Mouse (Mus musculus): ENCODE results near the gene Cideb. TPM values are rescaled to one million over a fixed set of nuclear protein-coding genes. Genes with fewer than 3 reads are reported as not detected.

The Cideb gene
- under 1 TPM; 0.56 to 0.83 TPM for total RNA-seq (2021)

DNA sequence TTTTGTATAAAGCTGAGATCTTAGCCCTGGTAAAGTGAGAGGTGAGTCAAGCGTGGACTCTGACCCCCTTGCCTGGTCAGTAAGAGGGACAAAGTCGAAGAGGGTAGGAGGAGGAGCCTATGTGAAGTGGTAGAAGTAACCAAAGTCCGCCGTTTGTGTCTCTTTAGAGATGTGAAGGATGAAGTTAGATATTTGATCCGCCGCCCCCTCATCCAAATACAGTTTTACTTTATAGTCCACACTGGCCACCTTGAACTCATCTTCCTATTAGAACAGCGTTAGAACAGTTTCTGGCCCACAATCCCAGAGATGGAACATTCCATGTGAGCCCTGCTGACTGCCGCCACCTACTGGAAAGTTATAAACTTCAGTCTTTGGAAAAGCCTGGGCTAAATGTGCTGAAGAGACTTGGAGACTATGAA, at the start of gene Cideb:
Gene Cideb (minus strand): TSS at position 96 of the 422 bp plus-strand sequence.
- intact Hi-C loops (cut with DNase I): loop anchor here (5.0 to 10.0 kb wide), 2 partner anchors 131 to 264 kb away; partner anchors contain the start of gene Carmil3

DNA sequence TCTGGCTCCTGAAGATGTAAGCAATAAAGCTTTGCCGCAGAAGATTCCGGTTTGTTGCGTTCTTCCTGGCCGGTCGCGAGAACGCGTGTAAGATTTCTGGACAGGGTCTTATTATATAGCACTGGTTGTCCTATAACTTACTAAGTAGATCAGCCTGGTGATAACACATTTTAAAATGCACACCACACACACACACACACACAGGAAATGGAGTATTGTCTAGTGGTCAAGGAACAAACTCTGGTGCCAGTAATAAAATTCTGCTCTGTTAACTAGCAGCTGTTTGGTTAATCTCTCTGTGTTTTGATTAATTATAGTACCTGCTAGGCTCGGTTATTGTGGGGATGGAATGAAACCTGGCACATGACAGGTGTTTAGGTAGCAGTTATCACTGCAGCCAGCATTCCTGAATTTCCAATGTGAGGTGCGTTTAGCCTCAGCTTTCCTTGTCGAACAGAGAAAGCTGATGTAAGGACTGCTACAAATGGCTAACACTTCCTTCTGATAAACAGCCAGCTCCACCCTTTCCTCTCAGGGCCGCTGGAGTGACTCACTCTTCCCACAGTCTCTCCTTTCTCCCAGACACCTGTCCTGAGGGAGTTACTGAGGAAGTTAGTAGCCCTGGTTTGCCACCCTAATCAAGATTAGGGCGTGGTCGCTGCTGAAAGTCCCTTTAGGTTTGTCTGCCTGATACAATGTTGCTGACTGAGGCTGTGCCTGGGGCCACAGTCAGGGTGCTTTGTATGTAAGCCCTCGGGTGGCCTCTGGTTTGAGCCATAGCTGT, 37.3 kb upstream of the Cideb start:
- DNase-seq (ENCODE audit: low spot score): peak; percentile 45
- intact Hi-C loops (cut with DNase I): no loop called here

More for the DNA sequence above, at the start of gene Cideb:
- DNase-seq (ENCODE audit: low spot score): no peak

DNA sequence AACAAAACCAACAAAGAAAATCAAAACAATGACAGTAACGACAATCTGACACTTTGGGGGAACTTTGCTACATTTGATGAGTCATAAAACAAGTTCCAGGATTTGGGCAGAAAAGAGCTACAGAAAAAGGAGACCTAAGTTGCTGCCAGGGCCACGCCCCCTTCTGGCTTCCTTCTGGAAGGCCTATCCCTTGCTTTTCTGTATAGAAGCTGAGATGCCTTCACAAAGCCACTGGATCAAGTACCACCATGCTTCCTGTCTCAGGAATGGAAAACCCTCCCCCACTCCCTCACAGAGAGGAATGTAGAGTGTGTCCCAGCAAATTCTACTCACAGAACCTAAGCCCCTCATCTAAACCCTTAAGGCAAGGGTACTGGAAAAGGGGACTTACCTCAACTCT, 35.7 kb upstream of the Cideb start:
- intact Hi-C loops (cut with DNase I): no loop called here
- no peak for DNase-seq (ENCODE audit: low spot score)

DNA sequence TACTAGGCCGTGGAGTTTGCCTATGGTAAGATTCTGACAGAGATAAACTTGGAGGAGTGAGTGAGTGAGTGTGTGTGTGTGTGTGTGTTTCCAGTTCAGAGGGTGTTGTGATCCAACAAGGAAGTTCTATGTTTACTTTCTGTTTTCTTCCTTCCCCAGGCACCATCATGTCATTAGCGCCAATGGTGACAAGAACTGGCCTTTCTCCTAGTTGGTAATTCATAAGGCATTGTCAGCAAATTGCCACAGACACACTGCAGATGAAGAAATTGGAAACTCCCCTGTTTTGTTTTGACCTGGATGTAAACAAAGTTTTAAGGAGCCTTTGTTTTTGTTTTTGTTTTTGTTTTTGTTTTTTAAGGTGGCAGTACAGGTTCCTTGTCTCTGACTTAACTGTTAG, 35.2 kb upstream of the Cideb start:
- intact Hi-C loops (cut with DNase I): no loop called here
- DNase-seq (ENCODE audit: low spot score): no peak

DNA sequence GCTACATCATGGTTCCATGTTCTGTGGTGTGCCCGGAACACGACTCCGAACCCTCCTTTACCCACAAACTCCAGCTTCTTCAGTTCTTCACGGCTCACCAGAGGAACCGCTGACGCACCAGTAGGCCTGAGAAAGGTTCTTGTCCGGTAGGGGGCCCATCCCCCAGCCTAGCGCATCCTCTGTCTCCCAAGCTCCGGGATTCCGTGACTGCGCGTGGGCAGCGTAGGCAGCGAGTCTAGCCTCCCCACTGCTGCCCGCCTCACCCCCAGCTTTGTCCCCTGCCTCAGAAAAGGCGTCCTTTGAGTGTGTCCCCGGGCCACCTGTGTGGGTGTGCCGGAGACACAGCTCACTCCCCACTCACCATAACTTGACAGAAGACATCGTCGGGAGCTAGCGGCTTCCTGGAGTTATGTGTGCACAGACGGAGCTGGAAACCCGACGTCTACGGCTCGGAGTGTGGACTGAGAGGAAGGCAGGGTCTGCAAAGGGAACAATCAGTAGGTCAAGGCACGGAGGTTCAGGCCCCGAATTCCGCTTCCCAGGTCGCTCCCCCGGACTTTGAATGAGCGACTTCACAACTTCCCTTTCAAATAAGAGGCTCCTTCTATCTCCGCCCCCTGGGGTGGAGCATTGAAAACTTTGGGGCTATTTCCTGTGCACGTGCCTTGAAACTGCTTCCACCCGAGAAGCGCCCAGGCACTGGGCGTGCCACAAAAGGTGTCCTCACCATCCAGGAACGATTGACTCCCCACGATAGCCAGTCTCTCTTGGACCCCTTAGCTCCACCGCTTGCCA, 30.2 kb upstream of the Cideb start, which contains the start of gene Ripk3:
Gene Ripk3 (minus strand): TSS at position 610 of the 795 bp plus-strand sequence.
- intact Hi-C loops (cut with DNase I): no loop called here
- DNase-seq (ENCODE audit: low spot score): no peak

DNA sequence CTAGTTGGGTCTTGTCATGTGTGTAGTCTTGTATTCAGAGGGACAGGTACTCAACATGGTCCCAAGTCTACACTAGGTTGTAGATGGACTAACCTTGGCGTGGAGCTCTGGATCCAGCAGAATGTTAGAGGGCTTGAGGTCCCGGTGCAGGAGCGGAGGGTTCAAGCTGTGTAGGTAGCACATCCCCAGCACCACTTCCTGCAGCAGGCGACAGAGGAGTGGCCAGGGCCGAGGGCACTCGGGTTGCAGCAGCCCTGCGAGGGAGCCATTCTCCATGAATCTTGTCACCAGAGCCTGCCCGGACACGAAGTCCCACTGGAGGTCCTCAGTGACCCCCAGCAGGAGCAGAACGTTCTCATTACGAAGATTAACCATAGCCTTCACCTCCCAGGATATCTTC, 29.5 kb upstream of the Cideb start:
- intact Hi-C loops (cut with DNase I): no loop called here
- no peak for DNase-seq (ENCODE audit: low spot score)

DNA sequence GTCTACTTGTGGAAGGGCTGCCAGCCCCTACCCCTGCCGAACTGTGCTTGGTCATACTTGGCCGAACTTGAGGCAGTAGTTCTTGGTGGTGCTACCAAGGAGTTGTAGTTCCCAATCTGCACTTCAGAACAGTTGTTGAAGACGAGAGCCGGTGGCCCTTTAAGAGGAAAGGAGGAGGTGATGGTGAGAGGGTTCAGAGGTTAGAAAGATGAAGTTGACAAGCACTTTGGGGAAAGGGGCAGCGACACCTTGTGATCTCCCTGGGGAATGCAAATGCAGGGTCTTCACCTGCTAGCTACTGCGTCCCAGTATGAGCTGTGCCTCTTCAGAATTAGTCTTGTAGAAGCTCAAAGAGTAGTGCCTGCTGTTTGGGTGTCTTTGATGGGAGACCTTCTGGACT, 26.9 kb upstream of the Cideb start:
- no peak for DNase-seq (ENCODE audit: low spot score)
- intact Hi-C loops (cut with DNase I): no loop called here

DNA sequence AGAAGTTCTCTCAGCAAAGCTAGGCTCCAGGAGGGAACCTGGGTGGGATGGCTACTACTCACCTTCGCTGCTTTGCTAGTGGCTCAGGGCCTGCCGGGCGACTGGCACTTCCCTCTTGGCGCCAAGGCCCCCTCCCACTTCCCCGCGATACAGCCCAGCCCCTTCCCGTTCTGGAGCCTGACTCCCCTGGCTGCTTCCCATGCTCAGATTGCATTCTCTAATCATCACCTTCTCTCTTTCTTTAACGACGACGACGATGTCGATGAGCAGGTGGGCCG, 25.6 kb upstream of the Cideb start, which contains the start of gene Adcy4:
Gene Adcy4 (minus strand): TSS at position 138 of the 278 bp plus-strand sequence.
- intact Hi-C loops (cut with DNase I): loop anchor here (1.0 kb wide), 1 partner anchor 40 kb away; no protein-coding TSS in a partner anchor
- no peak for DNase-seq (ENCODE audit: low spot score)

DNA sequence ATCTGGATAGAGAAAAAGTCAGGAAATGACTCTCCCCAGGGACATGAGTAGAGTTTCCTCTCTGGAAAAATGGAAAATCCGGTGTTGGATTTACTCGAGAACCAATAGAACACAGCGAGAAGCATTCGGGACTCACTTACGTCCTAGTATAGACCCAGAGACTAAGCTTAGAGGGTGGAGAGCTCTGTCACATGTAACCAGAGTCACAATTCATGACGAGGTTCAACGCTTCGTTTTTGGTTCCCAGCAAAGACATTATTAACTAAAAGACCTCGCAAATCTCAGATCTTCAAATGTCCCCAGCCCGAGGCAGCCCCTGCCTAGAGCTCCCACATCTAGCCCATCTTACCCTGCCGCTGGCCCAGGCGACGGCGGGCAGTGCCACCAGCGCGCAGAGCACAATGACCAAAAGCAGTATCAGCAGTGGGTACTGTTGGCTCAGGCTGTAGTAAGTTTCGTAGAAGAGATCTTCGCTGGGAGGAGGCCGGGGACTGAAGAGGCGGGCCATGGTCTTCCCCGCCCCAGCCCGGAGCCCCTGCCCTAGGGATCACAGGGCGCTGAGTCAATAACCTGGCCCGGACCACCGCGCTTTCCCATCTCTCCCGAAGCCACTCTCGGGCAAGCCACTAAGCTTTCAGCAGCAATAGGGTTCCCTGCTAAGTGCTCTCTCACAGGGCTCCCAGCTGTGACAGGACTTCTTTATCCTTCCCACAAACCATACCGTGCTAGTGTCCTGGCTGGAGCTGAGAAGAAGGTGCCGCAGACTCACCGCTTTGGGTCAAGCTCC, 25.1 kb upstream of the Cideb start:
- intact Hi-C loops (cut with DNase I): loop anchor here (1.0 kb wide), 1 partner anchor 41 kb away; no protein-coding TSS in a partner anchor
- DNase-seq (ENCODE audit: low spot score): no peak

DNA sequence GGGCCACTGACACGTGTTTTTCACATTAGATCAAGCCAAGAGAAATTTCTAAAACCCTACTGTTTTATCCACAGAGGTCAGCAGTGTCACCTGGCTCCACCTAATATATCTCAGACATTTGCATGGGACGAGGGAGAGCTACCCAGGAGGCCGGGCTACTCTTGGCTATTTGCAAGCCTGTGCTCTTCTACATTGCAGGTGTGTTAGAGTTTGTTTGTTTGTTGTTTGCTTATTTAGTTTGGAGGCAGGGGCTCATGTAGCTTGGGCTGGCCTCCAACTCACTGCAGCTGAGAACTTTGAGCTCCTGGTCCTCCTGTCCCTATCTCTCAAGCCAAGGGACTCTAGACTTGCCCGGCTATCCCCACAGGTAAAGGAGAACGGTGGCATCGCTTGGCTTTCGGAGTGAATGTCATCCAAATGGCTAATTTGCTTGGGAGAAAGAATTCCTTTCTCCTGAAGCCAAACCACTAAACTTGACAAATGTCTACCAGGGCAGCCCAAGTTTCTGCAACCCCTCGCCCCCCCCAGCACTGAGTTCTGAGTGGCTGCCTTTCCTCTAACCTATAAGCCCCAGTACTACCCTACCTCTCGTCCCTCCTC, 24.2 kb upstream of the Cideb start:
- no peak for DNase-seq (ENCODE audit: low spot score)
- intact Hi-C loops (cut with DNase I): no loop called here

DNA sequence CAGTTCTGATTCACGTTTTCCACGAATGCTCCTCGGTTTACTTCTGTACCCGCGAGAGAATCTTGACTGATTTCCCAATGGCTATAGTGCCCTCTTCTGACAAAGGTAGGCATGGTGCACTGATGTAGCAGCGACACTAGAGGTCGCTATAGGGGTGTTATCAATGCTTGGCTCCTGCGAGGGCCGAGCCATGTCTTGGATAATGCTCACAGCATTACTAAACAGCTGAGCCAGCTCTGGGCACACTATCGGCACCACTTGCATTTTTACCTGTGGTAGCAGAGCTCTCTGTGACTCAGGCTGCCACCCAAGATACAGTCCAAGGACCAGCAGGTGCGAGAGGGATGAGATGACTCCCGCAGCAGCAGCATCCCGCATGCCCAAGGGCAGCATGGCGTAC, 23.1 kb upstream of the Cideb start:
- intact Hi-C loops (cut with DNase I): loop anchor here (2.0 kb wide), 1 partner anchor 81 kb away; no protein-coding TSS in a partner anchor
- DNase-seq (ENCODE audit: low spot score): no peak

DNA sequence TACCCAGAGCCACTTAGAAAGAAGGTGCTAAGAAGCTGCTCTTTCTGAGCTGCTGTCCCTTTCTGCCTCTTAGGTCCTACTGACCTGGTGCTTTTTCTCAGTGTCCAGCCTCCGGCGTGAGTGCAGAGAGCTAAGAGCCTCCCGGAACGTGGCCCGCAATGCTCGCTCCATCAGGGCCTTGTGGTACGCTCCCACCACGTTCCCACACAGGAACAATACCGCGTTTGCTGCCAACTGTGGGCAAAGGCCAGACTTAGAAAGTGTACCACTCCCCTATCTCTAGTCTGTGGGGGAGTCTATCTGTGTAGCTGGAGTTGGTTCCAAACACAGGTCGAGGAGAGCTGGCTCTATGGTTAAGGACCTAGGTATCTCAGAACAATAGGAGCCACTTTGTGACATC, 22.5 kb upstream of the Cideb start:
- intact Hi-C loops (cut with DNase I): loop anchor here (2.0 kb wide), 1 partner anchor 82 kb away; no protein-coding TSS in a partner anchor
- DNase-seq (ENCODE audit: low spot score): no peak

DNA sequence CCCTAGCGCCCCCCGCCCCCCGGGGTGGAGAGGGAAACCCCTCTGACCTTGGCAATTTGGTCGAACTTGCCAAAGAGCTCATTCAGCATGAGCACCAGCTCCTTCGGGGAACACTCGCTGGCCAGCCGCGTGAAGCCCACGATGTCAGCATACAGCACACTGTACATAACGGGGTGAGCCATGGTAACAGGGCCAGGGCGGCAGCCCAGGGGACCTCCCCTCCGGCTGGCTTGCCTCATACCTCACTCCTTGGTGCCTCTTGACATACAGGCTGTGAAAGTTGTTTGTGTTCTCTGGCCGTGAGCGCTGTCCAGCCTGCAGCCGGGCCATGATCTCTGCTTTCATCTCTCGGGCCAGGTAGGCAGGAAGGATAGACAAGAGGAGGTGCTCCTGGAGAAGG, 21.4 kb upstream of the Cideb start:
- no peak for DNase-seq (ENCODE audit: low spot score)
- intact Hi-C loops (cut with DNase I): loop anchor here (2.0 to 5.0 kb wide), 2 partner anchors 83 to 138 kb away; no protein-coding TSS in a partner anchor

DNA sequence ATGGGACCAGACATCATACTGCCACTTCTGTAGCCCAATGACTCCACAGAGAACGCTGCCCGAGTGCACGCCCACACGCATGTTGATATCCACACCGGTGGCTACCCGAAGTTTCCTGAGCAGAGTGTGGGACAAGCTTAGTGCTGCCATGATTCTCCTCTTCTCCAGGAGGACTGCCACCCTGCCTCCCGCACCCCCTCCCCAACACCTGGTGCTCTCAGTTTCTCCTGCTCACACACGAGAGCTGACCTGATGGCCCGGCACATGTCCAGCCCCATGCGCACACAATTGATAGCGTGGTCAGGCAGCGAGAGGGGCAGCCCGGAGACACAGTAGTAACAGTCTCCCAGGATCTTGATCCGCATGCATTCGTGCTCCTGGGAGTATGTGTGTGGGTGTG, 20.4 kb upstream of the Cideb start:
- intact Hi-C loops (cut with DNase I): loop anchor here (5.0 kb wide), 1 partner anchor 139 kb away; no protein-coding TSS in a partner anchor
- peak; percentile 0 for DNase-seq (ENCODE audit: low spot score)

DNA sequence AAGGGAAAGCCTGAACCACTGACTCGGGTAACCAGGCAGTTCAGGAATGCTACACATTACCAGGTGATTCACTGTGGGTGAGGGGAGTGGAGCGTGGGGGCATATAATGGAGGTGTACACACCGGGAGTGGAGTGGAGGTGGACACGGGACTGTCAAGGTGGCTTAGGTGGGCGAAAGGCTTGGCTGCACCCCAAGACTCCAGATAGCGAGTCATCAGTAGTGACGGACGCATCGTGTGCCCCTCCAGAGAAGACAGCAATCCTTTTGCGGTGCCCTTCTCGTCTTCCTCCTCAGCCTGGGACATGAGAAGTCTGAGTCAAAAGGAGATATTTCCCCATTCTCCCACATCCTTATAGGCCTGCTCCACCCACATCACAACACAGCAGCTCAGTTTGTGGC, 19.5 kb upstream of the Cideb start:
- DNase-seq (ENCODE audit: low spot score): no peak
- intact Hi-C loops (cut with DNase I): loop anchor here (5.0 kb wide), 1 partner anchor 139 kb away; no protein-coding TSS in a partner anchor

DNA sequence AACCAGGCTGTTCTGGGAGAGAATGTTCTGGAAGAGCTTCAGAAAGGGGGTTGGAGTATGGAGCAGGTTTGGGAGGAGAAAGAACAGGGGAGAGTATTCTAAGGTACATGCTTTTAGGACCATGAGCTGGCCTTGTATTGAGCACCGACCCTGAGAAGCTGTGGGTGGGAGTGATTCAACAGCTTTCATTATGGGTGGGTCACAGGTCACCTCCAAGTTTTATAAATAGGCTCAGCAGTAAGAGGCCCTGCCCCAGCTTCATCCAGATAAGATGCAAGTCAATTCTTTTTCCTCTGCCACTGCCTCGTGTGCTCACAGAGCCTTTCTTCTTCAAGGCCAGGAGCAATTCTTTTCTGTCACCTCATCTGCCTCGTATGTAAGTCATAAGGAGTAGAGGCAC, 18.9 kb upstream of the Cideb start:
- peak; percentile 0 for DNase-seq (ENCODE audit: low spot score)

DNA sequence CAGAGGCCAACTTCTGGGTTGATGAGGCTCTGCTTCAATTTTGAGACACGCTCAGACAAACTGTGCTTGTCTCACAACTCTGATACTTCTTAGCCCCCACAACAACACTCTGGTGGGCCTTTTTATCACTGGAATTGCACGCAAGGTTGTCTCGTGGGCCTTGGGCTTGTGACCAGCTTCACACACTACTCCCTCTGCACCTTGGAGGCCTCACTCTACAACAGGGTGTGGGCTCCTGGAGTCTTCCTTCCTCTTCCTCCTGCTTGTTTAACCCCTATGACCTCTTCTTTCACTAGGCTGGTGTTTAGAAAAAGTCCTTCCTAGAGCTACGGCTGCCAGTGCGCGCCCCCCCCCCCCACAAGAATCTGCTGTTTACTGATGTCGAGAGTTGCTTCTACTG, 18.5 kb upstream of the Cideb start:
- intact Hi-C loops (cut with DNase I): loop anchor here (5.0 kb wide), 1 partner anchor 141 kb away; no protein-coding TSS in a partner anchor
- no peak for DNase-seq (ENCODE audit: low spot score)

More for the DNA sequence above, 18.9 kb upstream of the Cideb start:
- intact Hi-C loops (cut with DNase I): loop anchor here (5.0 kb wide), 1 partner anchor 140 kb away; no protein-coding TSS in a partner anchor

DNA sequence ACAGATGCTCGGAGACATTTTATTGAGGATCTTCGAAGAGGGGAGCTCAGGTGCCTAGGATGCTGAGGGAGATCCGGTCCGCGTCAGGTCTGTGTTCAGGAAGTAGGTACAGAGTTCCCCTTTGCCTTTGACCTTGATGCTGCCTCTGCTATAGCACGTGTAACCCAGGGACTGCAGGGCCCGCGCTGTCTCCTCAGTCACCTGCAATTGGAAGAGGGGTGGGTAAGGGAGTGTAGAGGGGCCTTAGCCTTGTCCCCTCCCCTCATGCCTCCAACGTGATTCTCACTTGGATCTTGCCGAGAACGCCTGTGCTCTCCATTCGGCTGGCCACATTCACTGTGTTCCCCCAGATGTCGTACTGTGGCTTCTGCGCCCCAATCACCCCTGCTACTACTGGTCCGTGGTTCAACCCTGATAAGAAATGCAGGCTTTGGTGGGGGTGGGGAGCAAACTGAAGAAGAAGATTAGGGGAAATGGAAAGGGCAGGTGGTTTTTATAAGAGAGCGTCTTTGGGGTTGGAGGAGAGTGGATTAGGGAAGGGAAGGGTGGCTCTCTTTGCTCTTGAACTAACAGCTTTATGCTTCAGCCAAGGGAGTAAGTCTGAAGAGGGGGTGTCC, 10.9 kb upstream of the Cideb start:
- intact Hi-C loops (cut with DNase I): no loop called here
- no peak for DNase-seq (ENCODE audit: low spot score)

DNA sequence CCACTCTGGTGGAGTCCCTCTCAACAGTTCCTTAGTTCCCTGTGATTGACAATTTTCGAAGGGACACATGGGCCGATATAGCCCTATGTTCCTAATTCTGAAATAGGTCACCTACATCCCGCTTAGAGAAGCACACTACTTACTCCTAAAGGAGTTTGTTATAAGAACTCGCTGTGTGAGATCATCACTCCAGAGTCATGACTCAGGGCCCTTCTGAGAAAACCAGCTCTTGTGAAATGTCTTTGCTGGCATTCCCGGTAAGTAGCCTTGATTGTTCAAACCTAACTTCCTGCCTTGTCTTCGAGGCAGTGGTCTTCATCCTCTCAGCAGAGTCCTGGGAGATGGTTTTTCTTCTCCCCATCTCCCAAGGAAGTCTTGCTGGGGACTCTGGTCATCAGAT, 10.3 kb upstream of the Cideb start:
- intact Hi-C loops (cut with DNase I): no loop called here
- no peak for DNase-seq (ENCODE audit: low spot score)
